In the genomic region with DNA sequence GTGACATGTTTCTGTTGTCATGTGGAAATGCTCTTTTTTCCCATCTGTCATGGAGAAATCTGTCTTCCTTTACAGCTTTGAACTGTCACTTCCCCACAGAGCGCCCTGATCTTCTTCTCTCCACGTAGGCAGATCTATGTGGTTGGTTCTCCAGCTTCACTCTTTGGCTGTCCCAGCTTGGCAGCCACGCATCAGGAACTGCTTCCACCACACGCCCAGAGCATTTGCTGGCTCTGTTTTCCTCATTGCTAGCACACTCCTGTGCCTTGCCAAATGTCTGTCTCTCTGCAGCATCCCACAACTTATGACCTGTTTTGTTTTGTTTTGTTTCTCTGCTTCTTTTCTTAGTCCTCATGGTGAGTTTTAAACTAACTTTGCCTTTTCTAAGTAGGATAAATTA, we compare ENCODE assay signal across 12 mouse cellular contexts. TPM values are rescaled to one million over a fixed set of nuclear protein-coding genes. Genes with fewer than 3 reads are reported as not detected.
A peak's percentile ranks its signal among the peaks of the same experiment; 100 is the strongest.
DNase-seq lines count a peak whose midpoint lies in the region; ATAC-seq and TF ChIP-seq lines count a peak whose summit lies in the region.
"Had no signal": no experiment of that assay in that cellular context is flagged by ENCODE, and none has a peak within 500 bp of the region (broad histone marks: within the 10 kb centered on the region; RNA-seq: fewer than 3 reads in every experiment).

No protein-coding gene starts in this region.

- H3K9ac ChIP-seq in heart, embryonic 11.5 days (ENCODE audit: low read depth, low read length) = no peak overlapping the region
- H3K9ac ChIP-seq: limb, embryonic 13.5 days had no signal

- H3K4me2 ChIP-seq in heart, embryonic 11.5 days = no peak overlapping the region
- H3K4me2 ChIP-seq: limb, embryonic 13.5 days had no signal

- no peak for TF ChIP-seq CTCF in lung, adult 2 months (IDR thresholded peaks at IDR 0.05; ENCODE audit: insufficient read depth, low read length)

- no peak overlapping the region for H3K27ac ChIP-seq in heart, embryonic 11.5 days (ENCODE audit: low read depth, low read length)
- H3K27ac ChIP-seq: limb, embryonic 13.5 days; midbrain, embryonic 10.5 days had no signal

- peak; percentile 96 for DNase-seq in heart, adult 11 months
- DNase-seq in right cerebral cortex, adult 18-20 months = peak; percentile 44
- DNase-seq in right cerebral cortex, postnatal 4 days = no peak
- DNase-seq in lung, adult 2 months = no peak
- no peak for DNase-seq in urinary bladder, postnatal 4 days (ENCODE audit: low spot score in 2 of 2)
- no peak for DNase-seq in spleen, postnatal 4 days (ENCODE audit: low spot score in 2 of 2)
- DNase-seq in spleen, adult 18-20 months = no peak
- DNase-seq: adrenal gland, postnatal 10 days; cerebellum, adult 2 months had no signal

- WGBS in heart, embryonic 11.5 days (ENCODE audit: insufficient replicate concordance) = 70% methylated on average over 4 of the region's 4 CpGs
- 41% methylated on average over 4 of the region's 4 CpGs for WGBS in lung, adult 2 months

- H3K4me1 ChIP-seq in heart, embryonic 11.5 days (ENCODE audit: control insufficient read depth, insufficient read depth, low read length) = no peaks in the 10 kb centered on the region
- H3K4me1 ChIP-seq in lung, adult 2 months (ENCODE audit: control insufficient read depth, insufficient read depth, low read length) = peaks cover 11% of the 10 kb centered on the region
- H3K4me1 ChIP-seq: limb, embryonic 13.5 days; midbrain, embryonic 10.5 days had no signal

- no peaks in the 10 kb centered on the region for H3K27me3 ChIP-seq in heart, embryonic 11.5 days (ENCODE audit: control insufficient read depth, insufficient read depth, low read length)
- H3K27me3 ChIP-seq: limb, embryonic 13.5 days had no signal

- H3K4me3 ChIP-seq in heart, embryonic 11.5 days (ENCODE audit: low read depth, low read length) = no peak overlapping the region
- H3K4me3 ChIP-seq in lung, adult 2 months (replicated peaks; ENCODE audit: extremely low read depth, low read depth, low read length) = no peak overlapping the region
- H3K4me3 ChIP-seq: limb, embryonic 13.5 days; midbrain, embryonic 10.5 days had no signal

- TF ChIP-seq POLR2A in lung, adult 2 months (IDR thresholded peaks at IDR 0.05; ENCODE audit: borderline replicate concordance, extremely low read depth, low read depth, low read length) = peak; percentile 16; the same call in 1 of the 2 replicates

- no peaks in the 10 kb centered on the region for H3K36me3 ChIP-seq in heart, embryonic 11.5 days (ENCODE audit: control insufficient read depth, insufficient read depth, low read length)
- H3K36me3 ChIP-seq: limb, embryonic 13.5 days; midbrain, embryonic 10.5 days had no signal

- H3K9me3 ChIP-seq in heart, embryonic 11.5 days (replicated peaks; ENCODE audit: control insufficient read depth, low read length) = no peaks in the 10 kb centered on the region
- H3K9me3 ChIP-seq: limb, embryonic 13.5 days; midbrain, embryonic 10.5 days had no signal

- ATAC-seq in heart, embryonic 11.5 days (replicated peaks; ENCODE audit: insufficient number of reproducible peaks, low FRiP score, low TSS enrichment) = no peak

RNA-seq across cellular contexts. Expression of a gene that starts 24.3 kb away (rescaled TPM):
- 1.6 and 1.8 TPM in 2 replicates for polyA plus RNA-seq in heart, embryonic 11.5 days (2014; fragmentation: Nextera tagmentation; extraction: Ambion mirVana)
- polyA plus RNA-seq in lung, adult 2 months (2012; rRNA removed) = 8.6 and 13.6 TPM in 2 replicates

RNA-seq across cellular contexts. Expression of a gene that starts 45.4 kb away (rescaled TPM):
- polyA plus RNA-seq in heart, embryonic 11.5 days (2014; fragmentation: Nextera tagmentation; extraction: Ambion mirVana) = 75.7 and 81.9 TPM in 2 replicates
- polyA plus RNA-seq in lung, adult 2 months (2012; rRNA removed) = 81.5 and 107 TPM in 2 replicates

Comparison
In these comparisons a context has a peak if more than half of its experiments do, and no peak if none do; other contexts are left out.
1. DNase-seq: peak in heart, adult 11 months (single experiment) and right cerebral cortex, adult 18-20 months (single experiment); none in right cerebral cortex, postnatal 4 days (single experiment), lung, adult 2 months (single experiment), urinary bladder, postnatal 4 days (0 of 2), spleen, postnatal 4 days (0 of 2) and spleen, adult 18-20 months (0 of 2).